Comparison of ENCODE assay signal across 9 mouse cellular contexts in genomic region chr2:72287142-72287541, GRCm38 (mm10). TPM values are rescaled to one million over a fixed set of nuclear protein-coding genes. Genes with fewer than 3 reads are reported as not detected.
DNase-seq lines count a peak whose midpoint lies in the region; ATAC-seq and TF ChIP-seq lines count a peak whose summit lies in the region.
"Had no signal": no experiment of that assay in that cellular context is flagged by ENCODE, and none has a peak within 500 bp of the region (broad histone marks: within the 10 kb centered on the region; RNA-seq: fewer than 3 reads in every experiment).

No protein-coding gene starts in this region.

- DNase-seq in forebrain, embryonic 11.5 days (ENCODE audit: low spot score) = no peak
- peak; percentile 36 for DNase-seq in heart, postnatal 4 days
- no peak for DNase-seq in left cerebral cortex, adult 11 months (ENCODE audit: low spot score)
- no peak for DNase-seq in urinary bladder, postnatal 10 days (ENCODE audit: low spot score)
- DNase-seq in hindbrain, embryonic 14.5 days (ENCODE audit: low spot score) = no peak

- no peak for TF ChIP-seq CTCF in bone marrow macrophage, adult 2 months (IDR thresholded peaks at IDR 0.05; ENCODE audit: low read depth, low read length)

- H3K9me3 ChIP-seq in forebrain, embryonic 11.5 days (ENCODE audit: control insufficient read depth, low read length) = no peaks in the 10 kb centered on the region
- no peaks in the 10 kb centered on the region for H3K9me3 ChIP-seq in forebrain, embryonic 12.5 days
- no peaks in the 10 kb centered on the region for H3K9me3 ChIP-seq in hindbrain, embryonic 14.5 days (ENCODE audit: control insufficient read depth, low read length)
- H3K9me3 ChIP-seq: midbrain, embryonic 12.5 days had no signal

- no peak for ATAC-seq in forebrain, embryonic 11.5 days (replicated peaks; ENCODE audit: low FRiP score)
- ATAC-seq in forebrain, embryonic 12.5 days (ENCODE audit: low FRiP score) = no peak
- ATAC-seq in hindbrain, embryonic 14.5 days (ENCODE audit: low FRiP score) = no peak

- H3K36me3 ChIP-seq in forebrain, embryonic 11.5 days (ENCODE audit: control insufficient read depth, insufficient read depth, low read length) = no peaks in the 10 kb centered on the region
- H3K36me3 ChIP-seq in forebrain, embryonic 12.5 days (replicated peaks) = no peaks in the 10 kb centered on the region
- no peaks in the 10 kb centered on the region for H3K36me3 ChIP-seq in macrophage (ENCODE audit: inconsistent target)
- no peaks in the 10 kb centered on the region for H3K36me3 ChIP-seq in hindbrain, embryonic 14.5 days (replicated peaks; ENCODE audit: control insufficient read depth, insufficient read depth)
- H3K36me3 ChIP-seq: midbrain, embryonic 12.5 days had no signal

- 0 out of 2 replicates have a peak overlapping the region, but pooled peaks have one; percentile 5 for H3K4me2 ChIP-seq in forebrain, embryonic 11.5 days (ENCODE audit: low read depth, low read length, severe bottlenecking)
- no peak overlapping the region for H3K4me2 ChIP-seq in forebrain, embryonic 12.5 days
- H3K4me2 ChIP-seq in hindbrain, embryonic 14.5 days (replicated peaks) = no peak overlapping the region

- H3K27ac ChIP-seq in forebrain, embryonic 11.5 days (ENCODE audit: low read depth, low read length) = no peak overlapping the region
- no peak overlapping the region for H3K27ac ChIP-seq in forebrain, embryonic 12.5 days
- H3K27ac ChIP-seq in bone marrow macrophage, adult 2 months (ENCODE audit: insufficient read depth, low read depth, low read length) = no peak overlapping the region; the same call in 1 of the 2 replicates
- no peak overlapping the region for H3K27ac ChIP-seq in macrophage
- no peak overlapping the region for H3K27ac ChIP-seq in hindbrain, embryonic 14.5 days
- H3K27ac ChIP-seq: midbrain, embryonic 12.5 days had no signal

- H3K4me3 ChIP-seq in forebrain, embryonic 11.5 days (ENCODE audit: low read depth, low read length) = no peak overlapping the region
- H3K4me3 ChIP-seq in forebrain, embryonic 12.5 days (replicated peaks) = no peak overlapping the region
- peak overlapping the region; percentile 19; the same call in 1 of the 2 replicates for H3K4me3 ChIP-seq in bone marrow macrophage, adult 2 months (ENCODE audit: insufficient read depth, low read length)
- peak overlapping the region; percentile 59; the same call in 1 of the 2 replicates for H3K4me3 ChIP-seq in macrophage (ENCODE audit: inconsistent target)
- H3K4me3 ChIP-seq in hindbrain, embryonic 14.5 days (replicated peaks; ENCODE audit: low read length) = no peak overlapping the region

- peaks cover 57% of the 10 kb centered on the region for H3K79me2 ChIP-seq in macrophage (ENCODE audit: inconsistent target)

- 70% methylated on average over 4 of the region's 4 CpGs for WGBS in forebrain, embryonic 11.5 days
- WGBS in forebrain, embryonic 12.5 days = 65% methylated on average over 4 of the region's 4 CpGs
- whole genome bisulfite sequencing in macrophage (ENCODE audit: missing documents) = 70% methylated on average over 4 of the region's 4 CpGs
- 70% methylated on average over 4 of the region's 4 CpGs for WGBS in hindbrain, embryonic 14.5 days

- no peak for TF ChIP-seq POLR2A in bone marrow macrophage, adult 2 months (IDR thresholded peaks at IDR 0.05; ENCODE audit: borderline replicate concordance, low read depth, low read length)

- no peaks in the 10 kb centered on the region; the same call in 1 of the 2 replicates for H3K27me3 ChIP-seq in forebrain, embryonic 11.5 days (ENCODE audit: control insufficient read depth, insufficient read depth, low read length)
- H3K27me3 ChIP-seq in forebrain, embryonic 12.5 days = peaks cover 17% of the 10 kb centered on the region; the same call in 1 of the 2 replicates
- 0 out of 2 replicates have a peak, but pooled peaks cover 6% of the 10 kb centered on the region for H3K27me3 ChIP-seq in hindbrain, embryonic 14.5 days (ENCODE audit: control insufficient read depth, insufficient read depth, low read length)

- no peaks in the 10 kb centered on the region for H3K4me1 ChIP-seq in forebrain, embryonic 11.5 days (replicated peaks; ENCODE audit: control insufficient read depth, insufficient read depth, low read length)
- peaks cover 2% of the 10 kb centered on the region; the same call in 1 of the 2 replicates for H3K4me1 ChIP-seq in forebrain, embryonic 12.5 days
- peaks cover 42% of the 10 kb centered on the region for H3K4me1 ChIP-seq in bone marrow macrophage, adult 2 months (ENCODE audit: control insufficient read depth, insufficient read depth, low read length)
- peaks cover 5% of the 10 kb centered on the region; the same call in 1 of the 2 replicates for H3K4me1 ChIP-seq in hindbrain, embryonic 14.5 days (replicated peaks; ENCODE audit: control insufficient read depth, insufficient read depth, low read length)

- no peak overlapping the region for H3K9ac ChIP-seq in forebrain, embryonic 11.5 days (ENCODE audit: low read length)
- H3K9ac ChIP-seq in forebrain, embryonic 12.5 days = no peak overlapping the region
- H3K9ac ChIP-seq in hindbrain, embryonic 14.5 days = no peak overlapping the region

RNA-seq across cellular contexts. Expression of gene Map3k20, which starts 1.7 kb away (rescaled TPM):
- 8.5 and 9.5 TPM in 2 replicates for polyA plus RNA-seq in forebrain, embryonic 11.5 days (2014; fragmentation: Nextera tagmentation; extraction: Ambion mirVana)
- polyA plus RNA-seq in forebrain, embryonic 12.5 days (2016; fragmentation: Nextera tagmentation; extraction: Ambion mirVana) = 7.0 and 7.1 TPM in 2 replicates
- 16.9 and 20.3 TPM in 2 replicates for polyA plus RNA-seq in bone marrow macrophage, adult 2 months (2012; ENCODE audit: insufficient read depth, insufficient read length, missing spikeins)
- total RNA-seq in heart, postnatal 4 days (2021) = 100 to 1,000 TPM; 223 to 231 TPM
- total RNA-seq in macrophage (2018; cell fraction: chromatin; rRNA removed) = 100 to 1,000 TPM in 2 of 26 experiments, 10 to 100 TPM in 24; 37.3 to 146 (median 66.1) TPM
- total RNA-seq in macrophage (2018; cell fraction: cytosol; rRNA removed) = 10 to 100 TPM; 14.6 to 38.4 (median 24.7) TPM
- total RNA-seq in macrophage (2018; cell fraction: nucleus; rRNA removed) = 100 to 1,000 TPM in 1 of 26 experiments, 10 to 100 TPM in 25; 21.7 to 109 (median 43.0) TPM
- polyA plus RNA-seq in macrophage (2018) = 10.0 to 19.0 TPM (median 16.9 TPM) in 3 replicates
- polyA plus RNA-seq in hindbrain, embryonic 14.5 days (2014; fragmentation: Nextera tagmentation; extraction: Ambion mirVana) = 5.1 and 5.2 TPM in 2 replicates

Comparison
In these comparisons a context has a peak if more than half of its experiments do, and no peak if none do; other contexts are left out.
1. H3K4me3 ChIP-seq: peak in bone marrow macrophage, adult 2 months (single experiment) and macrophage (single experiment); none in forebrain, embryonic 11.5 days (single experiment), forebrain, embryonic 12.5 days (single experiment) and hindbrain, embryonic 14.5 days (single experiment).